ENCODE assay signal across 8 mouse cellular contexts in the genomic region with DNA sequence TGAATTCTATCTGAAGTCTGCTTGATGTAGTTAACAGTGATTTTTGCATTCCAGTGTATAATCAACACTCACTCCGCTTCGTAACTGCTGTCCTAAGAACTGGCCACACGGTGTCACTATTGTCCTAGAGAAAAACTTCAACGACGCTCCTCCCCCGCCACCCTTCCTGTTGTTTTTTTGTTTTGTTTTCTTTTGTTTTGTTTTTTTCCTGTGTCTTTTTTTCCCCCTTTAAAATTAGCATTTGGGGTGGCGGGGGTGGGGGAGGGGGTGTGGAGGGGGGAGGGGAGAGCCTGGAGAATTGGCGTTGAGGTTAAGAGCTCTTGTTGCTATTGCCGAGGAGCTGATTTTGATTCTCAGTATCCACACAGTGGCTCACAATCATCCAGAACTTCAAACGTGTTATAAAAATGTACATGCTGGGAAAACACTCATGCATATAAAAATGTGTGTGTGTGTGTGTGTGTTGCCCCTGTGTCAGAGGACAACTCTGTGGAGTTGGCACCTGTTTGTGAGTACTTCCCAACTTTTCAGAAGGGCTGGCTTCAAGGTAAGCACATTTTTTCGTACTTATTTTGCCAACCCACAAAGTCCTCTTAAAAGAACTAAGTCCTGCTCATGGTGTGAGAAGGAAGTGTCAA. TPM values are rescaled to one million over a fixed set of nuclear protein-coding genes. Genes with fewer than 3 reads are reported as not detected.
A peak's percentile ranks its signal among the peaks of the same experiment; 100 is the strongest.
DNase-seq lines count a peak whose midpoint lies in the region; ATAC-seq and TF ChIP-seq lines count a peak whose summit lies in the region.

No protein-coding gene starts in this region.

- no peaks in the 10 kb centered on the region for H3K27me3 ChIP-seq in liver, postnatal 0 days (ENCODE audit: insufficient read depth, low read length)
- no peaks in the 10 kb centered on the region for H3K27me3 ChIP-seq in neural tube, embryonic 12.5 days (replicated peaks)

- no peak for TF ChIP-seq EP300 in liver, postnatal 0 days (IDR thresholded peaks at IDR 0.05; ENCODE audit: low read depth)

- H3K4me1 ChIP-seq in liver, postnatal 0 days (ENCODE audit: insufficient read depth), result no peaks in the 10 kb centered on the region
- 0 out of 2 replicates have a peak, but pooled peaks cover 3% of the 10 kb centered on the region for H3K4me1 ChIP-seq in neural tube, embryonic 12.5 days

- peak overlapping the region; percentile 46; the same call in 1 of the 2 replicates for H3K27ac ChIP-seq in liver, postnatal 0 days (ENCODE audit: low read depth)
- no peak overlapping the region for H3K27ac ChIP-seq in neural tube, embryonic 12.5 days

- peak overlapping the region; percentile 64 for H3K4me2 ChIP-seq in liver, postnatal 0 days (ENCODE audit: low read depth, low read length)
- H3K4me2 ChIP-seq in neural tube, embryonic 12.5 days (replicated peaks), result peak overlapping the region; percentile 50

- peak; percentile 85 for TF ChIP-seq CTCF in liver, postnatal 0 days (IDR thresholded peaks at IDR 0.05; ENCODE audit: low read depth)

- H3K9ac ChIP-seq in liver, postnatal 0 days (replicated peaks), result peak overlapping the region; percentile 19; the same call in 1 of the 2 replicates
- H3K9ac ChIP-seq in neural tube, embryonic 12.5 days, result no peak overlapping the region

- peak; percentile 75 for DNase-seq in Muller cell, postnatal 12 days (ENCODE audit: inconsistent ontology term)
- DNase-seq in cerebellum, postnatal 36 days, result peak; percentile 19 to 40
- peak; percentile 18 to 26 for DNase-seq in heart, adult 9 months (ENCODE audit: low spot score in 2 of 2)
- peak; percentile 53 for DNase-seq in kidney, adult 9 months
- DNase-seq in liver, postnatal 0 days, result peak; percentile 62
- DNase-seq in urinary bladder, adult 18-20 months (ENCODE audit: low spot score in 2 of 2), result no peak

- H3K36me3 ChIP-seq in liver, postnatal 0 days (replicated peaks; ENCODE audit: insufficient read depth, low read length), result no peaks in the 10 kb centered on the region
- H3K36me3 ChIP-seq in neural tube, embryonic 12.5 days, result no peaks in the 10 kb centered on the region

- peak; percentile 89 for ATAC-seq in CD4-positive, CD25-positive, alpha-beta regulatory T cell, adult 4 months
- peak; percentile 70 for ATAC-seq in liver, postnatal 0 days
- no peak for ATAC-seq in neural tube, embryonic 12.5 days (ENCODE audit: low FRiP score, low read depth)

- H3K9me3 ChIP-seq in liver, postnatal 0 days (ENCODE audit: low read length), result no peaks in the 10 kb centered on the region
- no peaks in the 10 kb centered on the region for H3K9me3 ChIP-seq in neural tube, embryonic 12.5 days

- H3K4me3 ChIP-seq in liver, postnatal 0 days (ENCODE audit: low read depth, low read length), result peak overlapping the region; percentile 57
- peak overlapping the region; percentile 15; the same call in 1 of the 2 replicates for H3K4me3 ChIP-seq in neural tube, embryonic 12.5 days

- WGBS in liver, postnatal 0 days (ENCODE audit: insufficient replicate concordance), result 4% methylated on average over 11 of the region's 11 CpGs
- 14% methylated on average over 11 of the region's 11 CpGs for WGBS in neural tube, embryonic 12.5 days

RNA-seq across cellular contexts. Expression of gene Bbs5, which starts 11.8 kb away (rescaled TPM):
- 1 to 10 TPM in 1 of 2 experiments, under 1 TPM in 1; 0.91 to 2.3 TPM for polyA plus RNA-seq in CD4-positive, CD25-positive, alpha-beta regulatory T cell, adult 4 months (2017; shearing (Covaris generic))
- polyA plus RNA-seq in liver, postnatal 0 days (2015; fragmentation: Nextera tagmentation; extraction: Ambion mirVana), result 3.6 and 3.9 TPM in 2 replicates
- 20.7 and 24.0 TPM in 2 replicates for polyA plus RNA-seq in neural tube, embryonic 12.5 days (2016; fragmentation: Nextera tagmentation; extraction: Ambion mirVana)

RNA-seq across cellular contexts. Expression of gene Klhl41, which starts 34.7 kb away (rescaled TPM):
- under 1 TPM in 1 of 2 experiments, not detected in 1; 0.12 TPM for polyA plus RNA-seq in CD4-positive, CD25-positive, alpha-beta regulatory T cell, adult 4 months (2017; shearing (Covaris generic))
- polyA plus RNA-seq in liver, postnatal 0 days (2015; fragmentation: Nextera tagmentation; extraction: Ambion mirVana), result 0.11 and 0.54 TPM in 2 replicates
- 3.0 and 5.0 TPM in 2 replicates for polyA plus RNA-seq in neural tube, embryonic 12.5 days (2016; fragmentation: Nextera tagmentation; extraction: Ambion mirVana)

RNA-seq across cellular contexts. Expression of gene Lrp2, which starts 49.3 kb away (rescaled TPM):
- under 1 TPM in 1 of 2 experiments, not detected in 1; 0.01 TPM for polyA plus RNA-seq in CD4-positive, CD25-positive, alpha-beta regulatory T cell, adult 4 months (2017; shearing (Covaris generic))
- 0.02 and 0.05 TPM in 2 replicates for polyA plus RNA-seq in liver, postnatal 0 days (2015; fragmentation: Nextera tagmentation; extraction: Ambion mirVana)
- 1.4 TPM in 2 replicates for polyA plus RNA-seq in neural tube, embryonic 12.5 days (2016; fragmentation: Nextera tagmentation; extraction: Ambion mirVana)

Comparison
In these comparisons a context has a peak if more than half of its experiments do, and no peak if none do; other contexts are left out.
1. DNase-seq: peak in Muller cell, postnatal 12 days (single experiment), cerebellum, postnatal 36 days (2 of 2), heart, adult 9 months (2 of 2), kidney, adult 9 months (single experiment) and liver, postnatal 0 days (single experiment); none in urinary bladder, adult 18-20 months (0 of 2).